In genomic region chr8:105770609-105771008, GRCm38 (mm10) we compare ENCODE assay signal across 10 mouse cellular contexts. TPM values are rescaled to one million over a fixed set of nuclear protein-coding genes. Genes with fewer than 3 reads are reported as not detected.
DNase-seq lines count a peak whose midpoint lies in the region; ATAC-seq and TF ChIP-seq lines count a peak whose summit lies in the region.
"Had no signal": no experiment of that assay in that cellular context is flagged by ENCODE, and none has a peak within 500 bp of the region (broad histone marks: within the 10 kb centered on the region; RNA-seq: fewer than 3 reads in every experiment).

No protein-coding gene starts in this region.

- no peaks in the 10 kb centered on the region for H3K9me3 ChIP-seq in kidney, postnatal 0 days (replicated peaks; ENCODE audit: low read length)
- no peaks in the 10 kb centered on the region for H3K9me3 ChIP-seq in kidney, embryonic 16.5 days (ENCODE audit: low read length)
- no peaks in the 10 kb centered on the region for H3K9me3 ChIP-seq in ES-E14 (ENCODE audit: control insufficient read depth, insufficient read depth, low read depth, low read length)
- H3K9me3 ChIP-seq in midbrain, embryonic 12.5 days: no peaks in the 10 kb centered on the region
- H3K9me3 ChIP-seq: embryonic facial prominence, embryonic 15.5 days; limb, embryonic 12.5 days had no signal

- WGBS in kidney, postnatal 0 days: 87% methylated on average over 1 of the region's 1 CpGs
- WGBS in kidney, embryonic 16.5 days: 75% methylated on average over 1 of the region's 1 CpGs
- 82% methylated on average over 1 of the region's 1 CpGs for WGBS in midbrain, embryonic 12.5 days

- H3K4me3 ChIP-seq in kidney, postnatal 0 days (replicated peaks; ENCODE audit: low read depth, low read length): no peak overlapping the region
- no peak overlapping the region for H3K4me3 ChIP-seq in kidney, embryonic 16.5 days (ENCODE audit: low read length)
- no peak overlapping the region for H3K4me3 ChIP-seq in ES-E14 (ENCODE audit: insufficient read depth in 1 of 2, low read depth in 1 of 2, low read length in 2 of 2, poor library complexity in 1 of 2, severe bottlenecking in 1 of 2)
- H3K4me3 ChIP-seq in midbrain, embryonic 12.5 days: no peak overlapping the region
- H3K4me3 ChIP-seq: embryonic facial prominence, embryonic 15.5 days; limb, embryonic 12.5 days had no signal

- peak; percentile 43 for DNase-seq in kidney, postnatal 0 days (ENCODE audit: low spot score)
- DNase-seq in ES-E14 (ENCODE audit: low read depth, low spot score): peak; percentile 31
- peak; percentile 22 for DNase-seq in embryo, embryonic 11.5 days (ENCODE audit: low read depth, low spot score)
- no peak for DNase-seq in frontal cortex, adult 2 months (ENCODE audit: extremely low spot score in 1 of 2, low spot score in 1 of 2)
- DNase-seq in cerebellum, adult 11 months: no peak
- DNase-seq in right cerebral cortex, postnatal 36 days (ENCODE audit: low spot score in 2 of 2): no peak

- peaks cover 56% of the 10 kb centered on the region for H3K36me3 ChIP-seq in kidney, postnatal 0 days (ENCODE audit: insufficient read depth, low read length)
- H3K36me3 ChIP-seq in kidney, embryonic 16.5 days (ENCODE audit: insufficient read depth, low read length): peaks cover 66% of the 10 kb centered on the region
- H3K36me3 ChIP-seq in ES-E14 (ENCODE audit: control insufficient read depth, insufficient read depth, low read length, poor library complexity, severe bottlenecking): peaks cover 44% of the 10 kb centered on the region
- peaks cover 72% of the 10 kb centered on the region for H3K36me3 ChIP-seq in midbrain, embryonic 12.5 days

- no peaks in the 10 kb centered on the region for H3K4me1 ChIP-seq in kidney, postnatal 0 days (replicated peaks; ENCODE audit: insufficient read depth, low read length)
- no peaks in the 10 kb centered on the region for H3K4me1 ChIP-seq in kidney, embryonic 16.5 days (ENCODE audit: insufficient read depth, low read length)
- no peaks in the 10 kb centered on the region for H3K4me1 ChIP-seq in ES-E14 (ENCODE audit: control insufficient read depth in 2 of 2, insufficient read depth in 2 of 2, low read length in 2 of 2, poor library complexity in 1 of 2)
- no peaks in the 10 kb centered on the region for H3K4me1 ChIP-seq in midbrain, embryonic 12.5 days
- H3K4me1 ChIP-seq: embryonic facial prominence, embryonic 15.5 days; limb, embryonic 12.5 days had no signal

- H3K9ac ChIP-seq in kidney, postnatal 0 days (ENCODE audit: low read depth, low read length): no peak overlapping the region
- H3K9ac ChIP-seq in kidney, embryonic 16.5 days (replicated peaks; ENCODE audit: low read length): no peak overlapping the region
- H3K9ac ChIP-seq in ES-E14 (ENCODE audit: insufficient read depth, low read depth, low read length, poor library complexity, severe bottlenecking): no peak overlapping the region
- no peak overlapping the region for H3K9ac ChIP-seq in midbrain, embryonic 12.5 days (replicated peaks)
- H3K9ac ChIP-seq: embryonic facial prominence, embryonic 15.5 days; limb, embryonic 12.5 days had no signal

- in situ Hi-C loops in ES-E14 (cut with MboI; ENCODE audit: low sequenced_read_pairs in 2 of 2, unreplicated experiment in 2 of 2): no loop called here

- H3K4me2 ChIP-seq in kidney, postnatal 0 days (ENCODE audit: low read length): no peak overlapping the region
- no peak overlapping the region for H3K4me2 ChIP-seq in kidney, embryonic 16.5 days (replicated peaks; ENCODE audit: low read depth, low read length)
- H3K4me2 ChIP-seq in midbrain, embryonic 12.5 days (replicated peaks): no peak overlapping the region
- H3K4me2 ChIP-seq: embryonic facial prominence, embryonic 15.5 days; limb, embryonic 12.5 days had no signal

- H3K27me3 ChIP-seq in kidney, postnatal 0 days (ENCODE audit: insufficient read depth, low read length): no peaks in the 10 kb centered on the region
- H3K27me3 ChIP-seq in kidney, embryonic 16.5 days (ENCODE audit: insufficient read depth, low read length): no peaks in the 10 kb centered on the region
- H3K27me3 ChIP-seq in midbrain, embryonic 12.5 days: no peaks in the 10 kb centered on the region
- H3K27me3 ChIP-seq: embryonic facial prominence, embryonic 15.5 days; limb, embryonic 12.5 days had no signal

- TF ChIP-seq CTCF in kidney, postnatal 0 days (IDR thresholded peaks at IDR 0.05; ENCODE audit: low read depth): peak; percentile 76

- no peak for ATAC-seq in kidney, postnatal 0 days (replicated peaks; ENCODE audit: low FRiP score, low read depth)
- ATAC-seq in kidney, embryonic 16.5 days (ENCODE audit: low FRiP score, low TSS enrichment): no peak
- ATAC-seq in midbrain, embryonic 12.5 days (ENCODE audit: low FRiP score, low read depth): 0 out of 2 replicates have a peak, but pooled peaks have one; percentile 30

- no peak overlapping the region for H3K27ac ChIP-seq in kidney, postnatal 0 days
- H3K27ac ChIP-seq in kidney, embryonic 16.5 days (ENCODE audit: low read length): no peak overlapping the region
- H3K27ac ChIP-seq in ES-E14 (ENCODE audit: insufficient read depth, low read depth, low read length, poor library complexity, severe bottlenecking): no peak overlapping the region
- no peak overlapping the region for H3K27ac ChIP-seq in midbrain, embryonic 12.5 days (replicated peaks)
- H3K27ac ChIP-seq: embryonic facial prominence, embryonic 15.5 days; limb, embryonic 12.5 days had no signal

TF ChIP-seq in ES-E14, 5 proteins besides CTCF, POLR2A, EP300 and RAD21:
- TF ChIP-seq ZC3H11A (IDR thresholded peaks at IDR 0.05; ENCODE audit: borderline replicate concordance, low read depth, low read length): no peak
- no peak for TF ChIP-seq ZNF384 (IDR thresholded peaks at IDR 0.05; ENCODE audit: low read depth, low read length)
- no peak for TF ChIP-seq CHD2 (IDR thresholded peaks at IDR 0.05; ENCODE audit: low read depth, low read length)
- no peak for TF ChIP-seq MAFK (IDR thresholded peaks at IDR 0.05; ENCODE audit: insufficient read depth, low read depth, low read length)
- no peak for TF ChIP-seq HCFC1 (IDR thresholded peaks at IDR 0.05; ENCODE audit: borderline replicate concordance, insufficient read depth, low read length)

RNA-seq across cellular contexts. Expression of gene Gfod2, which starts 12.1 kb away (rescaled TPM):
- 19.2 and 21.0 TPM in 2 replicates for polyA plus RNA-seq in kidney, postnatal 0 days (2015; fragmentation: Nextera tagmentation; extraction: Ambion mirVana)
- polyA plus RNA-seq in kidney, embryonic 16.5 days (2015; fragmentation: Nextera tagmentation; extraction: Ambion mirVana): 24.9 and 25.7 TPM in 2 replicates
- 9.3 and 11.0 TPM in 2 replicates for total RNA-seq in ES-E14 (2012; rRNA removed)
- 52.9 and 58.8 TPM in 2 replicates for polyA plus RNA-seq in midbrain, embryonic 12.5 days (2016; fragmentation: Nextera tagmentation; extraction: Ambion mirVana)
- 18.1 and 21.5 TPM in 2 replicates for polyA plus RNA-seq in frontal cortex, adult 2 months (2012; rRNA removed)

RNA-seq across cellular contexts. Expression of gene Ranbp10, which starts 56.5 kb away (rescaled TPM):
- 7.0 and 8.9 TPM in 2 replicates for polyA plus RNA-seq in kidney, postnatal 0 days (2015; fragmentation: Nextera tagmentation; extraction: Ambion mirVana)
- polyA plus RNA-seq in kidney, embryonic 16.5 days (2015; fragmentation: Nextera tagmentation; extraction: Ambion mirVana): 10.7 and 13.3 TPM in 2 replicates
- 12.9 and 13.7 TPM in 2 replicates for total RNA-seq in ES-E14 (2012; rRNA removed)
- 15.0 and 15.1 TPM in 2 replicates for polyA plus RNA-seq in midbrain, embryonic 12.5 days (2016; fragmentation: Nextera tagmentation; extraction: Ambion mirVana)
- polyA plus RNA-seq in frontal cortex, adult 2 months (2012; rRNA removed): 24.2 and 28.5 TPM in 2 replicates

RNA-seq across cellular contexts. Expression of gene Tsnaxip1, which starts 56.9 kb away (rescaled TPM):
- 0.05 TPM in 1 of 2 replicates, not detected in the other for polyA plus RNA-seq in kidney, postnatal 0 days (2015; fragmentation: Nextera tagmentation; extraction: Ambion mirVana)
- 0.21 and 0.24 TPM in 2 replicates for polyA plus RNA-seq in kidney, embryonic 16.5 days (2015; fragmentation: Nextera tagmentation; extraction: Ambion mirVana)
- total RNA-seq in ES-E14 (2012; rRNA removed): 0.13 and 0.26 TPM in 2 replicates
- polyA plus RNA-seq in midbrain, embryonic 12.5 days (2016; fragmentation: Nextera tagmentation; extraction: Ambion mirVana): 0.22 and 0.63 TPM in 2 replicates
- 0.17 TPM in 1 of 2 replicates, not detected in the other for polyA plus RNA-seq in frontal cortex, adult 2 months (2012; rRNA removed)

Comparison
In these comparisons a context has a peak if more than half of its experiments do, and no peak if none do; other contexts are left out.
1. DNase-seq: peak in kidney, postnatal 0 days (single experiment), ES-E14 (single experiment) and embryo, embryonic 11.5 days (single experiment); none in frontal cortex, adult 2 months (0 of 2), cerebellum, adult 11 months (single experiment) and right cerebral cortex, postnatal 36 days (0 of 2).